Mouse (Mus musculus) heart, postnatal 0 days (tissue): ENCODE data around the gene Rpl31. TPM values are rescaled to one million over a fixed set of nuclear protein-coding genes. Genes with fewer than 3 reads are reported as not detected.
A peak's percentile ranks its signal among the peaks of the same experiment; 100 is the strongest.

Experiments
- ATAC-seq: fragments of 200-750 bp; cut with Nextera tagmentation; 2 replicates; pipeline ENCODE4 v1.8.0; 2017; ENCODE audit warnings: low read depth, moderate number of reproducible peaks, moderate library complexity; ENCODE audit not compliant: insufficient read depth
- DNase-seq: peaks from one replicate; pipeline ENCODE4 v3.0.0-alpha.2; 2016; ENCODE audit warnings: low spot score
- H3K27ac ChIP-seq: fragments of 300-500 bp; sonication (generic); 2 replicates; pipeline ENCODE4 v1.5.1; 2014; ENCODE audit warnings: low read depth, mild to moderate bottlenecking
- H3K27me3 ChIP-seq: fragments of 300-500 bp; sonication (generic); 2 replicates; pipeline ENCODE4 v1.6.1; 2014; ENCODE audit warnings: low read length, mixed read lengths; ENCODE audit not compliant: control insufficient read depth, insufficient read depth
- H3K36me3 ChIP-seq: fragments of 300-500 bp; sonication (generic); replicated peaks from 2 replicates; pipeline ENCODE4 v1.6.1; 2014; ENCODE audit warnings: low read length, mixed read lengths; ENCODE audit not compliant: control insufficient read depth, insufficient read depth
- H3K4me1 ChIP-seq: fragments of 300-500 bp; sonication (generic); 2 replicates; pipeline ENCODE4 v1.6.1; 2014; ENCODE audit warnings: antibody characterized with exemption; ENCODE audit not compliant: control insufficient read depth, insufficient read depth
- H3K4me2 ChIP-seq: fragments of 300-500 bp; sonication (generic); 2 replicates; pipeline ENCODE4 v1.6.1; 2014; ENCODE audit warnings: low read depth, mild to moderate bottlenecking, low read length, moderate library complexity
- H3K4me3 ChIP-seq: fragments of 300-500 bp; sonication (generic); 2 replicates; pipeline ENCODE4 v1.5.1; 2014; ENCODE audit warnings: low read depth, low read length
- H3K9ac ChIP-seq: fragments of 300-500 bp; sonication (generic); replicated peaks from 2 replicates; pipeline ENCODE4 v1.6.1; 2014; ENCODE audit warnings: low read depth, low read length, mixed read lengths
- H3K9me3 ChIP-seq: fragments of 300-500 bp; sonication (generic); replicated peaks from 2 replicates; pipeline ENCODE4 v1.6.1; 2016; ENCODE audit warnings: low read length; ENCODE audit not compliant: control insufficient read depth
- CTCF ChIP-seq: IDR thresholded peaks from 2 replicates; pipeline ENCODE4 v1.5.1; 2016; ENCODE audit warnings: antibody characterized with exemption, control low read depth, low read depth
- EP300 ChIP-seq: IDR thresholded peaks from 2 replicates; pipeline ENCODE4 v1.6.1; 2016; ENCODE audit warnings: antibody characterized with exemption, low read depth
- WGBS: fragments of 180-500 bp; shearing (Covaris S2); extraction: QIAGEN DNeasy Blood & Tissue Kit; methylation state at CpG from one replicate; pipeline ENCODE4 v1.1.7; 2014; 5-methylcytosine and 5-hydroxymethylcytosine counted together
- polyA plus RNA-seq: library from polyadenylated mRNA; unstranded; fragments of >200 nt; fragmentation: Nextera tagmentation; extraction: Ambion mirVana; gene quantifications from 2 replicates; pipeline ENCODE4 v1.2.1, GENCODE M21; 2015
- total RNA-seq: library from RNA; depleted of rRNA; stranded (reverse); fragments of >200 nt; gene quantifications from 2 replicates; pipeline ENCODE4 v1.2.3, GENCODE M21; 2014; ENCODE audit warnings: low replicate concordance

Gene Rpl31
- total and polyA plus RNA-seq, 2 experiments from 2014 or later, result 198 to 330 TPM

- Histone ChIP-seq H3K27ac (no peak overlapping the region), H3K4me3 (no peak overlapping the region), H3K36me3 (0 out of 2 replicates have a peak, but pooled peaks cover 33% of the 10 kb centered on the region), H3K27me3 (no peaks in the 10 kb centered on the region), H3K9ac (no peak overlapping the region), H3K9me3 (no peaks in the 10 kb centered on the region), H3K4me2 (no peak overlapping the region), H3K4me1 (no peaks in the 10 kb centered on the region)
- no peak for ATAC-seq
- WGBS, result 76% methylated on average over 6 of the region's 6 CpGs
- no peak for DNase-seq
- TF ChIP-seq CTCF (no peak), EP300 (no peak)
These were observed 24.0 kb downstream of the Rpl31 start for GRCm38 (mm10) chr1:39391652-39392051.

GRCm38 (mm10) chr1:39392189-39392588, 24.5 kb downstream of the Rpl31 start:
- peak; percentile 33; the same call in 1 of the 2 replicates for ATAC-seq
- WGBS, result 57% methylated on average over 3 of the region's 3 CpGs

GRCm38 (mm10) chr1:39393217-39393867, 25.7 kb downstream of the Rpl31 start:
- TF ChIP-seq CTCF (no peak), EP300 (no peak)
- 72% methylated on average over 8 of the region's 8 CpGs for WGBS
- H3K9ac ChIP-seq, result no peak overlapping the region
- no peak overlapping the region for H3K4me2 ChIP-seq
- H3K27me3 ChIP-seq, result no peaks in the 10 kb centered on the region
- no peaks in the 10 kb centered on the region for H3K9me3 ChIP-seq
- peak overlapping the region; percentile 46 for H3K27ac ChIP-seq
- DNase-seq (no peak), ATAC-seq (no peak)
- no peaks in the 10 kb centered on the region for H3K4me1 ChIP-seq
- no peak overlapping the region for H3K4me3 ChIP-seq
- H3K36me3 ChIP-seq, result 0 out of 2 replicates have a peak, but pooled peaks cover 27% of the 10 kb centered on the region

More at GRCm38 (mm10) chr1:39392189-39392588, 24.5 kb downstream of the Rpl31 start:
- Histone ChIP-seq H3K27me3 (no peaks in the 10 kb centered on the region), H3K4me2 (no peak overlapping the region), H3K4me1 (no peaks in the 10 kb centered on the region), H3K9me3 (no peaks in the 10 kb centered on the region), H3K9ac (no peak overlapping the region), H3K27ac (no peak overlapping the region), H3K4me3 (no peak overlapping the region), H3K36me3 (0 out of 2 replicates have a peak, but pooled peaks cover 33% of the 10 kb centered on the region)
- peak; percentile 50 for DNase-seq
- TF ChIP-seq CTCF (peak; percentile 92), EP300 (no peak)

GRCm38 (mm10) chr1:39394096-39394495, 26.5 kb downstream of the Rpl31 start:
- peak overlapping the region; percentile 46 for H3K27ac ChIP-seq
- DNase-seq, result peak; percentile 36
- TF ChIP-seq EP300 (no peak), CTCF (no peak)

DNA sequence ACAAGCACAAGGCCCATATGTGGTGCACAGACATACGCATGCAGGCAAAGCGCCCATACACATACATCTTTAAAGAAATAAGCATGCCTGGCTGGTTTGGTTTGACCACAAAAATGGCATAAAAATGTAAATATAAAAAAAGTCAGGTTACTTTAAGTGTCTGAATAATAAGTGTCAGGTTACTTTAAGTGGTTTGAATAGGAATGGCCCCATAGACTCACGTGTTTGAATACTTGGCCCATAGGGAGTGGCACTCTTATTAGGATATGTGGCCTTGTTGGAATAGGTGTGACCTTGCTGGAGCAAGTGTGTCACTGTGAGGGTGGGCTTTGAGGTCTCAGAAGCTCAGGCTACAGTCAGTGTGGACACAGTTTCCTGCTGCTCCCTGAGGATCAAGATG, 27.0 kb downstream of the Rpl31 start:
- Histone ChIP-seq H3K27ac (no peak overlapping the region), H3K36me3 (0 out of 2 replicates have a peak, but pooled peaks cover 27% of the 10 kb centered on the region), H3K4me1 (no peaks in the 10 kb centered on the region), H3K4me3 (no peak overlapping the region), H3K9me3 (no peaks in the 10 kb centered on the region), H3K4me2 (no peak overlapping the region), H3K27me3 (no peaks in the 10 kb centered on the region), H3K9ac (no peak overlapping the region)
- ATAC-seq, result no peak
- WGBS, result 88% methylated on average over 3 of the region's 3 CpGs
- DNase-seq, result no peak
- no peak for TF ChIP-seq CTCF

More at GRCm38 (mm10) chr1:39394096-39394495, 26.5 kb downstream of the Rpl31 start:
- no peak overlapping the region for H3K9ac ChIP-seq
- 80% methylated on average over 10 of the region's 10 CpGs for WGBS
- no peaks in the 10 kb centered on the region for H3K27me3 ChIP-seq
- H3K4me2 ChIP-seq, result no peak overlapping the region
- ATAC-seq, result peak; percentile 31; the same call in 1 of the 2 replicates
- no peaks in the 10 kb centered on the region for H3K4me1 ChIP-seq
- no peak overlapping the region for H3K4me3 ChIP-seq
- 0 out of 2 replicates have a peak, but pooled peaks cover 27% of the 10 kb centered on the region for H3K36me3 ChIP-seq
- no peaks in the 10 kb centered on the region for H3K9me3 ChIP-seq

- no peak overlapping the region for H3K27ac ChIP-seq
- H3K36me3 ChIP-seq, result 0 out of 2 replicates have a peak, but pooled peaks cover 20% of the 10 kb centered on the region
- no peaks in the 10 kb centered on the region for H3K27me3 ChIP-seq
- no peaks in the 10 kb centered on the region for H3K9me3 ChIP-seq
- no peak overlapping the region for H3K4me3 ChIP-seq
- ATAC-seq, result no peak
- TF ChIP-seq EP300, result no peak
- no peak for TF ChIP-seq CTCF
- H3K9ac ChIP-seq, result no peak overlapping the region
- 50% methylated on average over 4 of the region's 4 CpGs for WGBS
- H3K4me1 ChIP-seq, result no peaks in the 10 kb centered on the region
- DNase-seq, result no peak
- H3K4me2 ChIP-seq, result no peak overlapping the region
These were observed 28.7 kb downstream of the Rpl31 start for GRCm38 (mm10) chr1:39396347-39396746.
